Mouse (Mus musculus): Measurements from ENCODE around the gene Arl4c. TPM values are rescaled to one million over a fixed set of nuclear protein-coding genes. Genes with fewer than 3 reads are reported as not detected.

Arl4c gene
- polyA plus RNA-seq, 1 experiment from 2014 or later = 19.9 TPM

GRCm38 (mm10) chr1:88708191-88708590, 6.2 kb upstream of the Arl4c start:
- 83% methylated on average over 3 of the region's 3 CpGs for WGBS
- Histone ChIP-seq H3K27me3 (ENCODE audit: control insufficient read depth, insufficient read depth, low read length) (no peaks in the 10 kb centered on the region), H3K36me3 (ENCODE audit: control insufficient read depth, insufficient read depth, low read length) (no peaks in the 10 kb centered on the region), H3K4me3 (ENCODE audit: low read depth, low read length) (no peak overlapping the region), H3K4me1 (ENCODE audit: control insufficient read depth, insufficient read depth, low read length) (peaks cover 9% of the 10 kb centered on the region; the same call in 1 of the 2 replicates), H3K4me2 (ENCODE audit: low read depth, low read length) (no peak overlapping the region), H3K9me3 (ENCODE audit: control insufficient read depth, low read length) (no peaks in the 10 kb centered on the region), H3K9ac (replicated peaks; ENCODE audit: low read depth, low read length) (no peak overlapping the region), H3K27ac (ENCODE audit: low read depth, low read length) (no peak overlapping the region)
- ATAC-seq (ENCODE audit: low read depth) = no peak

- 40% methylated on average over 6 of the region's 6 CpGs for WGBS
- H3K27me3 ChIP-seq (ENCODE audit: control insufficient read depth, insufficient read depth, low read length) = no peaks in the 10 kb centered on the region
- no peak overlapping the region for H3K4me2 ChIP-seq (ENCODE audit: low read depth, low read length)
- H3K4me3 ChIP-seq (ENCODE audit: low read depth, low read length) = no peak overlapping the region
- no peak for ATAC-seq (ENCODE audit: low read depth)
- no peaks in the 10 kb centered on the region for H3K36me3 ChIP-seq (ENCODE audit: control insufficient read depth, insufficient read depth, low read length)
- no peak overlapping the region for H3K9ac ChIP-seq (replicated peaks; ENCODE audit: low read depth, low read length)
- H3K9me3 ChIP-seq (ENCODE audit: control insufficient read depth, low read length) = no peaks in the 10 kb centered on the region
- H3K27ac ChIP-seq (ENCODE audit: low read depth, low read length) = no peak overlapping the region
- H3K4me1 ChIP-seq (ENCODE audit: control insufficient read depth, insufficient read depth, low read length) = peaks cover 9% of the 10 kb centered on the region; the same call in 1 of the 2 replicates
Measured at GRCm38 (mm10) chr1:88707536-88707935, 5.5 kb upstream of the Arl4c start.

- no peak overlapping the region for H3K4me3 ChIP-seq (ENCODE audit: low read depth, low read length)
- 2% methylated on average over 15 of the region's 15 CpGs for WGBS
- peak; percentile 70 for ATAC-seq (ENCODE audit: low read depth)
- no peak overlapping the region for H3K27ac ChIP-seq (ENCODE audit: low read depth, low read length)
- no peak overlapping the region for H3K4me2 ChIP-seq (ENCODE audit: low read depth, low read length)
- H3K27me3 ChIP-seq (ENCODE audit: control insufficient read depth, insufficient read depth, low read length) = no peaks in the 10 kb centered on the region
- no peaks in the 10 kb centered on the region for H3K36me3 ChIP-seq (ENCODE audit: control insufficient read depth, insufficient read depth, low read length)
- H3K9ac ChIP-seq (replicated peaks; ENCODE audit: low read depth, low read length) = peak overlapping the region; percentile 18; the same call in 1 of the 2 replicates
- no peaks in the 10 kb centered on the region for H3K9me3 ChIP-seq (ENCODE audit: control insufficient read depth, low read length)
- peaks cover 12% of the 10 kb centered on the region; the same call in 1 of the 2 replicates for H3K4me1 ChIP-seq (ENCODE audit: control insufficient read depth, insufficient read depth, low read length)
Measured at GRCm38 (mm10) chr1:88705799-88706198, 3.8 kb upstream of the Arl4c start.

- WGBS = 73% methylated on average over 6 of the region's 6 CpGs
- Histone ChIP-seq H3K4me3 (ENCODE audit: low read depth, low read length) (no peak overlapping the region), H3K27ac (ENCODE audit: low read depth, low read length) (no peak overlapping the region), H3K4me1 (ENCODE audit: control insufficient read depth, insufficient read depth, low read length) (peaks cover 12% of the 10 kb centered on the region; the same call in 1 of the 2 replicates), H3K36me3 (ENCODE audit: control insufficient read depth, insufficient read depth, low read length) (no peaks in the 10 kb centered on the region), H3K9me3 (ENCODE audit: control insufficient read depth, low read length) (no peaks in the 10 kb centered on the region), H3K27me3 (ENCODE audit: control insufficient read depth, insufficient read depth, low read length) (no peaks in the 10 kb centered on the region), H3K4me2 (ENCODE audit: low read depth, low read length) (no peak overlapping the region), H3K9ac (replicated peaks; ENCODE audit: low read depth, low read length) (no peak overlapping the region)
- ATAC-seq (ENCODE audit: low read depth) = no peak
Measured at GRCm38 (mm10) chr1:88705050-88705449, 3.0 kb upstream of the Arl4c start.

- Histone ChIP-seq H3K27ac (ENCODE audit: low read depth, low read length) (peak overlapping the region; percentile 98), H3K36me3 (ENCODE audit: control insufficient read depth, insufficient read depth, low read length) (no peaks in the 10 kb centered on the region), H3K9ac (replicated peaks; ENCODE audit: low read depth, low read length) (peak overlapping the region; percentile 100), H3K4me2 (ENCODE audit: low read depth, low read length) (peak overlapping the region; percentile 78), H3K27me3 (ENCODE audit: control insufficient read depth, insufficient read depth, low read length) (no peaks in the 10 kb centered on the region), H3K4me1 (ENCODE audit: control insufficient read depth, insufficient read depth, low read length) (peaks cover 11% of the 10 kb centered on the region), H3K4me3 (ENCODE audit: low read depth, low read length) (peak overlapping the region; percentile 98), H3K9me3 (ENCODE audit: control insufficient read depth, low read length) (no peaks in the 10 kb centered on the region)
- peak; percentile 52 for ATAC-seq (ENCODE audit: low read depth)
- under 1% methylated on average over 77 of the region's 78 CpGs for WGBS
Measured at GRCm38 (mm10) chr1:88700961-88701861, 810 bp downstream of the Arl4c start.

DNA sequence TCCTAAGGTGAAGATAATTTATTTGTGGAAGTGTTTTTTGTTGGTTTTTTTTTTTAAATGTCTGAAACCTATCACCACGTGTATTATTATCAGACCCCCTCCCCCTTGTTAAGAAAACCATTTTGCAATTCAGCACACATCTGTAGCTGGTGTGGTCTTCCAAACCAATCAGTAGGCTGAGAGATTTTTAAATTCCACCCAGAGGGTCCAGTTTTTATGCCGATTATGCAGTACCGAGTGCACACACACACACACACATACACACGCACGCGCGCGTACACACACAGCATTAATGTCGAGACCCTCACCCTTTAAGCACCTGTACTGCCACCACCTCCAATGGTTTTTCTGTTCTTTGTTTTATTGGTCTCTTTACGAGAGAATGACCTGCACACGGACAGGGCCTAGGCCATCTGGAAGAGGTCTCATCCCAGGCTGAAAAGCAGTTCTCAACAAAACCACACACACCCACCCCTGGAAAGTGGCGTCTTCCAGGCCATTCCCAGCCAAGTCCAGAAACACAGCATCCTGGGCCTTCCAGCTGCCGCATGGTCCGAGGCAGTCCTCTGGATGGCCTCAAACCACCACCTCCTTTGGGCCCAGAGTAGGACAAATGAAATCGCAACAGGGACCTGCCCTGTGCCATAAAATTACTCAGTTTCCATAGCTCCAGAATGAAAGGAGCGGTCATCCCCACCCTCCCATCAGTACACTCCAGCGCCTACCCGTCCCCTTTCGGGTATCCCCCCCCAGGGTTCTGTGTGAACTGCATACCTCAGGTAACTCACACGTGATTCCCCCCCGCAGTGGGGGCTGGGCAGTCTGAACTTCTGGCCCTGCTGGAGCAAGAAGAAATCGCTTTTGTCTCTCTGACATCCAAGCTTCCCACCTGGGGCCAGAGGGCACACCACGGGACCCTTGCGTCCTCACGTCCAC, 1.9 kb downstream of the Arl4c start:
- no peaks in the 10 kb centered on the region for H3K27me3 ChIP-seq (ENCODE audit: control insufficient read depth, insufficient read depth, low read length)
- peaks cover 8% of the 10 kb centered on the region for H3K4me1 ChIP-seq (ENCODE audit: control insufficient read depth, insufficient read depth, low read length)
- H3K36me3 ChIP-seq (ENCODE audit: control insufficient read depth, insufficient read depth, low read length) = no peaks in the 10 kb centered on the region
- H3K4me3 ChIP-seq (ENCODE audit: low read depth, low read length) = peak overlapping the region; percentile 98
- H3K27ac ChIP-seq (ENCODE audit: low read depth, low read length) = peak overlapping the region; percentile 98
- WGBS = 2% methylated on average over 25 of the region's 25 CpGs
- H3K9ac ChIP-seq (replicated peaks; ENCODE audit: low read depth, low read length) = peak overlapping the region; percentile 100
- H3K9me3 ChIP-seq (ENCODE audit: control insufficient read depth, low read length) = no peaks in the 10 kb centered on the region
- peak; percentile 26; the same call in 1 of the 2 replicates for ATAC-seq (ENCODE audit: low read depth)
- H3K4me2 ChIP-seq (ENCODE audit: low read depth, low read length) = peak overlapping the region; percentile 78

GRCm38 (mm10) chr1:88699401-88699800, 2.6 kb downstream of the Arl4c start:
- H3K27me3 ChIP-seq (ENCODE audit: control insufficient read depth, insufficient read depth, low read length) = no peaks in the 10 kb centered on the region
- H3K9ac ChIP-seq (replicated peaks; ENCODE audit: low read depth, low read length) = peak overlapping the region; percentile 100
- H3K36me3 ChIP-seq (ENCODE audit: control insufficient read depth, insufficient read depth, low read length) = no peaks in the 10 kb centered on the region
- peak overlapping the region; percentile 98 for H3K27ac ChIP-seq (ENCODE audit: low read depth, low read length)
- peaks cover 8% of the 10 kb centered on the region for H3K4me1 ChIP-seq (ENCODE audit: control insufficient read depth, insufficient read depth, low read length)
- peak overlapping the region; percentile 98 for H3K4me3 ChIP-seq (ENCODE audit: low read depth, low read length)
- peak overlapping the region; percentile 78 for H3K4me2 ChIP-seq (ENCODE audit: low read depth, low read length)
- ATAC-seq (ENCODE audit: low read depth) = no peak
- WGBS = 4% methylated on average over 5 of the region's 5 CpGs
- H3K9me3 ChIP-seq (ENCODE audit: control insufficient read depth, low read length) = no peaks in the 10 kb centered on the region

DNA sequence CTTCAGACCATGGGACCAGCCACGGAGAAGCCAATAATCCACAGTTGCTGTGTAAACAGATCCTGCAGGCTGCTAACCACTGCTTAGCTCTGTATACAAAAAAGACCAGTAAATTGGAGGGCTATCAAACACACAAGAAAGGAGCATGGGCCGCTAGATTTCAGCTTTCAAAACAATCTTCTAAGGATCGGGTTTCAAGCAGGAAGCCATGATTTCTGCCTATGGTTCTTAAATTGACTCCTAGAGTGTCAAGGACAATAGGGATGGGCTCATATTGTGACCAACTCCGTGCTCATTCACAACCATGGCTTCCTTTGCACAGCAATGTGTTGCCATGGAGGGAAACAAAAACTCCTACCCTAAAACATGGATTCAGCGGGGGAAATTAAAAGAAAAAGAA, 3.1 kb downstream of the Arl4c start:
- Histone ChIP-seq H3K27ac (ENCODE audit: low read depth, low read length) (peak overlapping the region; percentile 50; the same call in 1 of the 2 replicates), H3K36me3 (ENCODE audit: control insufficient read depth, insufficient read depth, low read length) (no peaks in the 10 kb centered on the region), H3K4me2 (ENCODE audit: low read depth, low read length) (peak overlapping the region; percentile 78), H3K4me1 (ENCODE audit: control insufficient read depth, insufficient read depth, low read length) (peaks cover 8% of the 10 kb centered on the region), H3K9ac (replicated peaks; ENCODE audit: low read depth, low read length) (peak overlapping the region; percentile 100), H3K4me3 (ENCODE audit: low read depth, low read length) (peak overlapping the region; percentile 98), H3K27me3 (ENCODE audit: control insufficient read depth, insufficient read depth, low read length) (no peaks in the 10 kb centered on the region), H3K9me3 (ENCODE audit: control insufficient read depth, low read length) (no peaks in the 10 kb centered on the region)
- WGBS = 5% methylated on average over 5 of the region's 5 CpGs
- no peak for ATAC-seq (ENCODE audit: low read depth)
